Mouse (Mus musculus): ENCODE data around the gene Mcf2l.

Mcf2l gene

GRCm38 (mm10) chr8:12996831-12997275 is 123.2 kb downstream of the Mcf2l start:
- no peak for DNase-seq

GRCm38 (mm10) chr8:12998331-12998730 is 124.7 kb downstream of the Mcf2l start:
- DNase-seq, result no peak

GRCm38 (mm10) chr8:12999793-13000192 is 126.2 kb downstream of the Mcf2l start:
- no peak for DNase-seq

DNA sequence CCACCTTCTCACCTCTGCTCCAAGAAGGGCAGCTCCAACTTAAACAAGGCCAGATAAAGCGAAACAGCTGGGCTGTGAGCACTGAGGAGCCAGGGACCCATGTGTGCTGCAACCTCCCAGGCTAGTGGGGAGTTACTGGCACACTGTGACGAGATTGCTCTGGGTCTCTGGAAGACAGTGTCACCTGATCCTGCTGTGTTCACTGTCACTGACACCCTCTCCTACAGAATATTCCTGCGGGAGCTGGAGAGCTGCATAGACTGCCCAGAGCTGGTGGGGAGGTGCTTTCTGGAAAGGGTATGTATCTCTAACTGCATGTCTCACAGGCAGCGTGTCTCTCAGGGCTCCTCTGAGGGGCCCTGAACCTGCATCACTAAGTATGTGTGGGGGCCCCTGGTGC is 133.9 kb downstream of the Mcf2l start:
- DNase-seq, result no peak

- peak; percentile 21 for DNase-seq
Observed at GRCm38 (mm10) chr8:13010313-13010712, 136.7 kb downstream of the Mcf2l start.

DNA sequence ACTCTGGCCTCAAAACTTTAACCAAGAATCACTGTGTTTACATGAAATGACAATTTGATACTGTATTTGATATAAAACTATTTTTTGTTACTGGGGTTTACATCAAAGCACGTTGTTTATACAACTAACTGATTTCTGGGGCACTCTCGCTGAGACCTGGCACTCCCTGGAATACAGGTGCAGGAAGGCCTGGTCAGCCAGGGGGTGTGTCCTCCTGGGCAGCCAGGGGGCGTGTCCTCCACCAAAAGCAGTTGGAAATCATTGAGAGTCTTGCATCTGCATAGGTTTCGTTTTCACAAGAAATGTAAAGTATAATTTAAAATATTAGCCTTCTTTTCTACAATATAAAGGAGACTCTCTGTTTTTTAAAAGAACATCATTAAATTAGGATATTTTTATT is 146.0 kb downstream of the Mcf2l start:
- peak; percentile 12 for DNase-seq

DNA sequence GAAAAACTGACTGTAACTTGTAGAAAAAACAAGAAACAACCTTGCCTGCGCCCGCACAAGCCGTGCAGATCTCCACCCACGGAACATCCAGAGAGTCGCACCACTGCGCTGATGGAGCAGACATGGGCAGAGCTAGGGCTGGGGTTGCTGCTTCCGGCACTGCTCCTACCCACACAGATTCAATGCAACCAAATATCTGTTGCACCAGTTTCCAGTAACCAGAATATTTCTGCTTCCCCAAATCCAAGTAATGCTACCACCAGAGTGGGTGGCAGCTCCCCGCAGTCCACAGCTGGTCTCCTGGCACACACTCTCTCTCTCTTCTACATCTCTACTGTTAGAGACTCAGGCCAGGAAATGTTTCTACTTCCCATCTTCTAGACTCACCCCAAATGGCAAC is 148.2 kb downstream of the Mcf2l start:
- no peak for DNase-seq

- peak; percentile 16 for DNase-seq
Observed at GRCm38 (mm10) chr8:13025487-13026224, 152.1 kb downstream of the Mcf2l start, which contains the start of gene F7. Gene F7 (plus strand): TSS chr8:13026034.

- DNase-seq, result no peak
Observed at GRCm38 (mm10) chr8:13027615-13028014, 154.0 kb downstream of the Mcf2l start.

DNA sequence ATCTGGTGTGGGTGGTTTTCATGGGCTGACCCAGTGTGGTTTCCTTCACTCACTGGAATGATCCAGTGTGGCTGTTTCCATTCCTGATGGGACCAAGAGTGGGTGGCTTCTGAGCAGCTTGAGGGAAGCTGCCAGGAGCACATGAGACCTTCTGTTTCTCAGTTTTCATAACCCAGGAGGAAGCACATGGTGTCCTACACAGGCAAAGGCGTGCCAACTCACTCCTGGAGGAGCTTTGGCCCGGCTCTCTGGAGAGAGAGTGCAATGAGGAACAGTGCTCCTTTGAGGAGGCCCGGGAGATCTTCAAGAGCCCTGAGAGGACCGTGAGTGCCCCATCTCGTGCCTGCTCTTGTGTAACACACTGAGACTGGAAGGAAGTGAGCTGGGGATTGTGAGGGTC is 154.9 kb downstream of the Mcf2l start:
- no peak for DNase-seq

DNA sequence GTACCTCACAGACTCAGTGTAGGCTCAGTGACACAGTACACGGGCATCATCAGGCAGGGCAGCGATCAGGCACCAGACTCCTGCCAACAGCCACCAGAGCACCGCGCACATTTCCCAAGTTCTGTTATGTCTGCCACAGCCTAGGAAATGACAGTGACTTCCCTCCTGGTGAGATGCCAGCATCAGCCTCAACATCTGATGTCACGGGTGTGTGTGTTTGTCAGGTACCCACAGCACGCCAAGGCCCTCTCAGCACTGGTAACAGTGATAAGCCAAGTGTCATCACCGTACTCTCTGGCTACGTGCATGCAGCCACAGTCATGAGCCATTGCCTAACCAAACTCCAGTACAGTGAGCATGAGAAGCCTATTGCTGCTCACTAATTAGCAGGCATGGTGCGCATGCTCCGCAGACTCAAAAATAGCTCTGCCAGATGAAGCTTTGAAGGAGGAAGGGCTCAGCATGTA is 162.8 kb downstream of the Mcf2l start:
- no peak for DNase-seq

DNA sequence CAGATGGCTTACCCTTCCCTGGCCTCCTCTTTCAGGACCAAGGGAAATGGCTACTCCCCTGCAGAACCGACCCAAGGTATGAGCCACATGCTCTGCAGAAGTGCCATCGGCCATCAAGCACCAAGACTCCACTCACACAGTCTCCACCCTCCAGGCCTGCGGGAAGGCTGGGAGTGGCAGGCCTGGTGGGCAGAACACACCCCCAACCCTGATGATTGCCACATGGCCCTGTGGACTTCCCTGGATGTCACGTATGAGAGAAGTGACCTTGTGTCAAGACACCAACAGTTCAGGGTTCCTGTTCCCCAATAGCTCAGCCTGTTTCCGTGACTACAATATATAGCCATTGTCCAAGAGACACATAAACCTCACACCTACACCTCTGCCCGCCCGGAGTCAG is 163.4 kb downstream of the Mcf2l start, which contains the start of gene F10:
TSS of gene F10 (plus strand) at position 294 of the 400 bp plus-strand sequence.
- no peak for DNase-seq

GRCm38 (mm10) chr8:13037569-13037968 is 164.0 kb downstream of the Mcf2l start:
- no peak for DNase-seq

DNA sequence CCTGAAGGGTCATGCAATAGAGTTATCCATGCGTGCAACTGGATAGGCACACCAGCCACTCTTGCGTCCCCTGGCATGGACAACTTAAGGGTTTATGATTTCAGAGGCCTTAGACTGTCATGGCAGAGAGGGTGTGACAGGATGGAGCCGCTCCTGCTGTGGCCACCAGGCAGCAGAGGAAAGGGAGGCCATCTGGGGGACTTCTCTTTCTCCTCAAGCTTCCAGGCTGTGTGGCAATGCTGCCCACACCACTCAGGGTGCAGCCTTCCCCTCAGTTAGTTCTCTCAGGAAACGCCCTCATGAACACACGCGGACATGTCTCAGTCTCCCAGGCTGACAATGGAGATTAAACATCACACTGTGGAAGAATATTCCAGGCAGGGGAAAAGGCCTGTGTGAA is 165.4 kb downstream of the Mcf2l start:
- DNase-seq, result no peak

- DNase-seq, result no peak
Observed at GRCm38 (mm10) chr8:13041459-13041858, 167.9 kb downstream of the Mcf2l start.

DNA sequence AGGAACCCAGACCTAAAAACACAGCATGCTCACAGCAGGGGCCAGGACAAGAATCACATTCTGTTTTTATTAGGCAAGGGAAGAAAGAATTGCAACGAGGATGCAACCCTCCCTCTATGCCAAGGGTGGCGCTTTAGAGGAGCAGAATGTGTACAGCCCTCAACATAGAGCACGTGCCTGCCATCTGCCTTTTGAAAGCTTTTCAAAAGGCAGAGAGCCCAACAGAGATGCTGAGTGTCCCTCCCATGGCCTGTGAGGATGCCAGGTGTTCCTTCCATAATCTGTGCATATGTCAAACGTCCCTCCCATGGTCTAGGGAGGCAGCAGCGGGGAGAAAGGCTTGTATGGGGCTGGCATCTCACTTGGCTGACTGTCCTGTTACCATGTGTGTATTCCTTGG is 174.0 kb downstream of the Mcf2l start:
- no peak for DNase-seq

DNA sequence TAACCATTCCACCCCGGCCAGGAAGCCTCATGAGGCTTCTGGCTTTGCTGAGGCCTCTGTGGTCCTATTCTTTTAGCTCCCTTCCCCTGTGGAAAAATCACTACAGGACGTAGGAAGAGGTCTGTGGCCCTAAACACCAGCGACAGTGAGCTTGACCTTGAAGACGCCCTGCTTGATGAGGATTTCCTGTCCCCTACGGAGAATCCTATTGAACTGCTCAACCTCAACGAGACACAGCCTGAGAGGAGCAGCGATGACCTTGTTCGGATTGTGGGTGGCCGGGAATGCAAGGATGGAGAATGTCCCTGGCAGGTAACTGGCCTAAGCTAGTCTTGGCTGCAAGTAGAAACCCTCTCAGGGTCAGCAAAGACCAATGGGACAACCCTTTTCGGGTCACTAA is 176.9 kb downstream of the Mcf2l start:
- no peak for DNase-seq

DNA sequence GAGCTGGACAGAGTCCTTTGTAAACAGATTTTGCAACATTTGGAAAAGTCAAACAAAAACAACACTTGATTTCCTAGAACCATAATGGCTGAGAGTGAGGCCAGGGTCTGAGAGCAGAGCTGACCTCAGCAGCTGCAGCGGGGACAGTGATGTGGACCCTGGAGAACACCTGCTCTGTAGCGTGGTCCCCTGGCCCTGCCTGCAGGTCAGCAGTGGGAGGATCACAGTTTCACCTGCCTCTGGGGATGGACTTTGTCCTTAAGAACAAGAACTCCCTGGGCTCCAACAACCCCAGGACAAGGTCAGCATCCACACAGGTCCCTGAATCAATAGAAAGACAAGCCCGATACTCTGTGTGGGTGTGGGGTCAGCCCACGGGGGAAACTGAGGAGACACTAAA is 183.7 kb downstream of the Mcf2l start:
- peak; percentile 70 for DNase-seq

GRCm38 (mm10) chr8:13060441-13061150 is 187.0 kb downstream of the Mcf2l start, which contains the start of gene Proz:
Gene Proz (plus strand): TSS chr8:13060914.
- peak; percentile 87 for DNase-seq

- DNase-seq, result no peak
Observed at GRCm38 (mm10) chr8:13063112-13063511, 189.5 kb downstream of the Mcf2l start.

Data from kidney, adult 9 months (tissue).